In the genomic region with DNA sequence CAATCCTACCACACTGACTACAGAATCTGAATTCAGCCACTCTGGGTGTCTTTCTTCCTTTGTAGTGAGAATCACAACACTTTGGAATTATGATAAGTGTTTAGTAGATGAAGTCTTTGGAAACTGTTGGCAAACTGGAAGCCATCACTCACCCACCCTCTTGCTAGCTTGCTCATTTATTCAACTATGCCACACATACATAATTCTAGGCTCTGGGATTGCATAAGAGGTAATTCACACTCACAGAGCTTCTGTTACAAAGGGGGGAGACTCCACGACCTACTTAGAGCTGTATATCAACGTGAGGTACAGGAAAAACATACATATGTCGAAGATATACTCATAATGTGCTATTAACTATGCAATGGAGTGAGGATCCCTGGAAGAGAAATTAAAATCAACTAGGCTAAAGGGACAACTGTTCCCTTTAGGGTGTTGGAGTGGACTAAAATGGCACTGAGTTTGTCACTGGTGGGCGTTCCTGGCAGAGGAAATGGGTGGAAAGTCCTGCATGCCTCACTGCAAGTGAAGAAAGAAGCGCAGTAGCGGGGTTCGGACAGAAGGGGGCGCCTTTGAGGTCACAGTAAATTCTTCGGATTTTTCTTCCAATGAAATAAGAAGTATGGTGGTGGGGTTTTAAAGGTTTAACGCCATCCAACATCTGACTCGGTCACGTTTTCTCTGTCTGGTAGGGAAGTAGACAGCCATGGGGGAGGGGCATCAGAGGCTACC, we compare ENCODE assay signal across 9 mouse cellular contexts. TPM values are rescaled to one million over a fixed set of nuclear protein-coding genes. Genes with fewer than 3 reads are reported as not detected.
A peak's percentile ranks its signal among the peaks of the same experiment; 100 is the strongest.
DNase-seq lines count a peak whose midpoint lies in the region; TF ChIP-seq lines count a peak whose summit lies in the region.
"Had no signal": no experiment of that assay in that cellular context is flagged by ENCODE, and none has a peak within 500 bp of the region (broad histone marks: within the 10 kb centered on the region; RNA-seq: fewer than 3 reads in every experiment).

No protein-coding gene starts in this region.

- no peaks in the 10 kb centered on the region for H3K36me3 ChIP-seq in kidney, adult 2 months (ENCODE audit: control insufficient read depth, insufficient read depth, low read length)

- H3K27me3 ChIP-seq in kidney, adult 2 months (replicated peaks; ENCODE audit: control insufficient read depth, insufficient read depth, low read length), result no peaks in the 10 kb centered on the region

- no peak for TF ChIP-seq POLR2A in kidney, adult 2 months (IDR thresholded peaks at IDR 0.05; ENCODE audit: low read depth, low read length)

- no peak overlapping the region for H3K4me3 ChIP-seq in kidney, adult 2 months (ENCODE audit: insufficient read depth, low read depth, low read length)

- H3K27ac ChIP-seq in kidney, adult 2 months (ENCODE audit: insufficient read depth, low read depth, low read length), result no peak overlapping the region
- H3K27ac ChIP-seq: hindbrain, embryonic 14.5 days had no signal

- 71% methylated on average over 12 of the region's 12 CpGs for WGBS in kidney, adult 2 months

- peak; percentile 2 for DNase-seq in kidney, adult 2 months
- DNase-seq in kidney, postnatal 4 days, result no peak
- peak; percentile 23 for DNase-seq in 416B (ENCODE audit: low read depth)
- peak; percentile 53 for DNase-seq in ES-CJ7 (ENCODE audit: low read depth, low spot score)
- peak; percentile 32 for DNase-seq in induced T-regulatory cell, adult 2 months (ENCODE audit: low read depth)
- no peak for DNase-seq in embryo, embryonic 11 days
- DNase-seq in ovary, adult 18-20 months (ENCODE audit: low spot score), result no peak
- no peak for DNase-seq in kidney, postnatal 10 days

- peak; percentile 28 for TF ChIP-seq CTCF in kidney, adult 2 months (conservative IDR thresholded peaks at IDR 0.05; ENCODE audit: insufficient read depth, insufficient read length, low read depth, low read length)

- no peaks in the 10 kb centered on the region for H3K4me1 ChIP-seq in kidney, adult 2 months (ENCODE audit: control insufficient read depth, insufficient read depth, low read length)

RNA-seq across cellular contexts. Expression of gene Tex26, which starts 44.0 kb away (rescaled TPM):
- polyA plus RNA-seq in kidney, adult 2 months (2012; rRNA removed), result not detected in 2 replicates

RNA-seq across cellular contexts. Expression of gene Wdr95, which starts 45.0 kb away (rescaled TPM):
- 0.03 TPM in 1 of 2 replicates, not detected in the other for polyA plus RNA-seq in kidney, adult 2 months (2012; rRNA removed)

Comparison
In these comparisons a context has a peak if more than half of its experiments do, and no peak if none do; other contexts are left out.
1. DNase-seq: peak in kidney, adult 2 months (single experiment), 416B (single experiment), ES-CJ7 (single experiment) and induced T-regulatory cell, adult 2 months (single experiment); none in kidney, postnatal 4 days (0 of 2), embryo, embryonic 11 days (single experiment), ovary, adult 18-20 months (single experiment) and kidney, postnatal 10 days (single experiment).